Mouse (Mus musculus) lung, embryonic 15.5 days (tissue): ENCODE data around the gene Nudt8. TPM values are rescaled to one million over a fixed set of nuclear protein-coding genes. Genes with fewer than 3 reads are reported as not detected.
"Not testable (repeated sequence)": the region's sequence is repeated elsewhere in the genome, so short reads cannot be mapped to it uniquely, and the experiment has no call there.

Experiments
- ATAC-seq: fragments of 200-750 bp; cut with Nextera tagmentation; 2 replicates; pipeline ENCODE4 v1.8.0; 2017; ENCODE audit warnings: moderate number of reproducible peaks, borderline replicate concordance; ENCODE audit not compliant: low FRiP score, low TSS enrichment; ENCODE audit errors: extremely low read depth
- H3K27ac ChIP-seq: fragments of 300-500 bp; sonication (generic); 2 replicates; pipeline ENCODE4 v1.5.1; 2015; ENCODE audit warnings: moderate library complexity, mild to moderate bottlenecking, inconsistent platforms
- H3K27me3 ChIP-seq: fragments of 300-500 bp; sonication (generic); 2 replicates; pipeline ENCODE4 v1.6.1; 2015; ENCODE audit warnings: inconsistent platforms
- H3K36me3 ChIP-seq: fragments of 300-500 bp; sonication (generic); 2 replicates; pipeline ENCODE4 v1.6.1; 2015; ENCODE audit warnings: inconsistent platforms
- H3K4me1 ChIP-seq: fragments of 300-500 bp; sonication (generic); 2 replicates; pipeline ENCODE4 v1.6.1; 2015; ENCODE audit warnings: inconsistent platforms
- H3K4me2 ChIP-seq: fragments of 300-500 bp; sonication (generic); 2 replicates; pipeline ENCODE4 v1.6.1; 2015; ENCODE audit warnings: inconsistent platforms, mild to moderate bottlenecking, moderate library complexity
- H3K4me3 ChIP-seq: fragments of 300-500 bp; sonication (generic); 2 replicates; pipeline ENCODE4 v1.5.1; 2015; ENCODE audit warnings: mild to moderate bottlenecking, inconsistent platforms
- H3K9ac ChIP-seq: fragments of 300-500 bp; sonication (generic); 2 replicates; pipeline ENCODE4 v1.6.1; 2015; ENCODE audit warnings: inconsistent platforms
- H3K9me3 ChIP-seq: fragments of 300-500 bp; sonication (generic); 2 replicates; pipeline ENCODE4 v1.6.1; 2016; ENCODE audit warnings: inconsistent platforms
- WGBS: fragments of 180-500 bp; shearing (Covaris S2); methylation state at CpG from one replicate; pipeline ENCODE4 v1.1.7; 2015; 5-methylcytosine and 5-hydroxymethylcytosine counted together
- polyA plus RNA-seq: library from polyadenylated mRNA; unstranded; fragments of >200 nt; fragmentation: Nextera tagmentation; extraction: Ambion mirVana; gene quantifications from 2 replicates; pipeline ENCODE4 v1.2.1, GENCODE M21; 2015

Nudt8 gene
- polyA plus RNA-seq, 1 experiment from 2014 or later: 25.9 TPM

GRCm38 (mm10) chr19:4042124-4042523 is 41.7 kb downstream of the Nudt8 start:
- Histone ChIP-seq H3K4me3 (no peak overlapping the region), H3K9me3 (no peaks in the 10 kb centered on the region), H3K27ac (no peak overlapping the region), H3K27me3 (no peaks in the 10 kb centered on the region), H3K36me3 (no peaks in the 10 kb centered on the region), H3K4me2 (no peak overlapping the region), H3K9ac (no peak overlapping the region), H3K4me1 (peaks cover 10% of the 10 kb centered on the region)
- 62% methylated on average over 14 of the region's 14 CpGs for WGBS
- ATAC-seq: no peak

GRCm38 (mm10) chr19:4044109-4044508 is 43.7 kb downstream of the Nudt8 start:
- H3K36me3 ChIP-seq, H3K27me3 ChIP-seq, H3K4me3 ChIP-seq, H3K27ac ChIP-seq, H3K4me1 ChIP-seq, H3K4me2 ChIP-seq, H3K9ac ChIP-seq, H3K9me3 ChIP-seq, ATAC-seq: not testable (repeated sequence)
- 80% methylated on average over 5 of the region's 5 CpGs for WGBS

- Histone ChIP-seq H3K4me1 (peaks cover 10% of the 10 kb centered on the region), H3K36me3 (no peaks in the 10 kb centered on the region), H3K9me3 (no peaks in the 10 kb centered on the region), H3K27me3 (no peaks in the 10 kb centered on the region), H3K9ac (no peak within 1 kb of the TSS), H3K27ac (peak within 1 kb of the TSS; percentile 53), H3K4me2 (peak within 1 kb of the TSS; percentile 43), H3K4me3 (no peak within 1 kb of the TSS)
- WGBS: 23% methylated on average over 16 of the region's 16 CpGs
- peak; percentile 53; the same call in 1 of the 2 replicates for ATAC-seq
These were observed 45.8 kb downstream of the Nudt8 start, which contains the start of gene Gstp2 for GRCm38 (mm10) chr19:4045966-4046865. Gene Gstp2 (minus strand): TSS chr19:4046023.

- WGBS: 68% methylated on average over 8 of the region's 8 CpGs
These were observed 46.5 kb downstream of the Nudt8 start for GRCm38 (mm10) chr19:4046866-4047254.

GRCm38 (mm10) chr19:4047859-4048258 is 47.5 kb downstream of the Nudt8 start:
- H3K27me3 ChIP-seq: no peaks in the 10 kb centered on the region
- H3K4me2 ChIP-seq: no peak overlapping the region
- no peaks in the 10 kb centered on the region for H3K9me3 ChIP-seq
- 13% methylated on average over 4 of the region's 4 CpGs for WGBS
- ATAC-seq: no peak
- H3K36me3 ChIP-seq: no peaks in the 10 kb centered on the region
- peaks cover 10% of the 10 kb centered on the region for H3K4me1 ChIP-seq
- no peak overlapping the region for H3K27ac ChIP-seq
- no peak overlapping the region for H3K4me3 ChIP-seq
- no peak overlapping the region for H3K9ac ChIP-seq

More at GRCm38 (mm10) chr19:4046866-4047254, 46.5 kb downstream of the Nudt8 start:
- no peak overlapping the region for H3K9ac ChIP-seq
- no peak overlapping the region for H3K4me3 ChIP-seq
- H3K9me3 ChIP-seq: no peaks in the 10 kb centered on the region
- no peak for ATAC-seq
- no peaks in the 10 kb centered on the region for H3K36me3 ChIP-seq
- H3K27ac ChIP-seq: no peak overlapping the region
- no peak overlapping the region for H3K4me2 ChIP-seq
- no peaks in the 10 kb centered on the region for H3K27me3 ChIP-seq
- peaks cover 10% of the 10 kb centered on the region for H3K4me1 ChIP-seq

- not testable (repeated sequence) for H3K36me3 ChIP-seq, H3K27me3 ChIP-seq, ATAC-seq, H3K9ac ChIP-seq, H3K9me3 ChIP-seq, H3K27ac ChIP-seq, H3K4me3 ChIP-seq, H3K4me2 ChIP-seq, H3K4me1 ChIP-seq
- 73% methylated on average over 5 of the region's 5 CpGs for WGBS
These were observed 48.7 kb downstream of the Nudt8 start for GRCm38 (mm10) chr19:4049069-4049468.

GRCm38 (mm10) chr19:4051016-4051415 is 50.6 kb downstream of the Nudt8 start:
- Histone ChIP-seq H3K4me1 (peaks cover 4% of the 10 kb centered on the region), H3K9ac (no peak overlapping the region), H3K4me3 (no peak overlapping the region), H3K9me3 (no peaks in the 10 kb centered on the region), H3K36me3 (no peaks in the 10 kb centered on the region), H3K27ac (no peak overlapping the region), H3K4me2 (no peak overlapping the region), H3K27me3 (no peaks in the 10 kb centered on the region; the same call in 1 of the 2 replicates)
- WGBS: 92% methylated on average over 5 of the region's 5 CpGs
- ATAC-seq: no peak

Other genes with a start within 250 kb of the Nudt8 start
- 25.9 and 31.8 TPM in 2 replicates for gene Kmt5b, start 233.2 kb upstream of the Nudt8 start, polyA plus RNA-seq
- gene Chka, start 148.8 kb upstream of the Nudt8 start, polyA plus RNA-seq: 55.8 and 68.1 TPM in 2 replicates
- gene Tcirg1, start 93.4 kb upstream of the Nudt8 start, polyA plus RNA-seq: 46.6 and 53.1 TPM in 2 replicates
- 303 and 306 TPM in 2 replicates for gene Ndufs8, start 87.8 kb upstream of the Nudt8 start, polyA plus RNA-seq
- gene Aldh3b1, start 70.8 kb upstream of the Nudt8 start, polyA plus RNA-seq: 3.5 and 4.6 TPM in 2 replicates
- gene Unc93b1, start 65.4 kb upstream of the Nudt8 start, polyA plus RNA-seq: 18.4 and 22.3 TPM in 2 replicates
- gene Aldh3b3, start 41.9 kb upstream of the Nudt8 start, polyA plus RNA-seq: 0.11 and 0.13 TPM in 2 replicates
- gene Aldh3b2, start 28.3 kb upstream of the Nudt8 start, polyA plus RNA-seq: 1.3 and 1.5 TPM in 2 replicates
- gene Acy3, start 14.0 kb upstream of the Nudt8 start, polyA plus RNA-seq: 11.1 and 12.5 TPM in 2 replicates
- not detected in 2 replicates for gene Tbx10, start 7.8 kb upstream of the Nudt8 start, polyA plus RNA-seq
- gene Gm49405, start within 50 bp of the Nudt8 start, polyA plus RNA-seq: 2.3 and 2.4 TPM in 2 replicates
- gene Doc2g, start 2.7 kb downstream of the Nudt8 start, polyA plus RNA-seq: 3.6 and 4.9 TPM in 2 replicates
- gene Ndufv1, start 12.2 kb downstream of the Nudt8 start, polyA plus RNA-seq: 191 and 199 TPM in 2 replicates
- gene Gstp1, start 37.4 kb downstream of the Nudt8 start, polyA plus RNA-seq: 470 and 486 TPM in 2 replicates
- gene Gstp2, start 45.4 kb downstream of the Nudt8 start, polyA plus RNA-seq: 3.9 and 5.2 TPM in 2 replicates
- gene Gstp3, start 59.0 kb downstream of the Nudt8 start, polyA plus RNA-seq: 0.22 and 0.83 TPM in 2 replicates
- gene Cabp2, start 81.0 kb downstream of the Nudt8 start, polyA plus RNA-seq: not detected in 2 replicates
- 100 and 103 TPM in 2 replicates for gene Cdk2ap2, start 96.6 kb downstream of the Nudt8 start, polyA plus RNA-seq
- 12.5 and 13.8 TPM in 2 replicates for gene Pitpnm1, start 99.4 kb downstream of the Nudt8 start, polyA plus RNA-seq
- gene Aip, start 125.3 kb downstream of the Nudt8 start, polyA plus RNA-seq: 104 and 106 TPM in 2 replicates
- not detected in 2 replicates for gene Gpr152, start 139.2 kb downstream of the Nudt8 start, polyA plus RNA-seq
- 0.11 TPM in 1 of 2 replicates, not detected in the other for gene Cabp4, start 143.5 kb downstream of the Nudt8 start, polyA plus RNA-seq
- 157 and 168 TPM in 2 replicates for gene Coro1b, start 148.0 kb downstream of the Nudt8 start, polyA plus RNA-seq
- 3.4 and 13.5 TPM in 2 replicates for gene Ptprcap, start 153.0 kb downstream of the Nudt8 start, polyA plus RNA-seq
- gene Rps6kb2, start 162.8 kb downstream of the Nudt8 start, polyA plus RNA-seq: 45.0 and 49.4 TPM in 2 replicates
- gene Carns1, start 174.9 kb downstream of the Nudt8 start, polyA plus RNA-seq: 2.4 and 2.8 TPM in 2 replicates
- gene Tbc1d10c, start 190.7 kb downstream of the Nudt8 start, polyA plus RNA-seq: 2.5 and 6.7 TPM in 2 replicates
- 974 TPM in 2 replicates for gene Ppp1ca, start 191.5 kb downstream of the Nudt8 start, polyA plus RNA-seq
- gene Rad9a, start 201.1 kb downstream of the Nudt8 start, polyA plus RNA-seq: 32.5 and 34.7 TPM in 2 replicates
- gene Clcf1, start 213.7 kb downstream of the Nudt8 start, polyA plus RNA-seq: 4.7 and 5.5 TPM in 2 replicates
- not detected in 2 replicates for gene AC109138.7, start 213.8 kb downstream of the Nudt8 start, polyA plus RNA-seq
- gene Pold4, start 231.3 kb downstream of the Nudt8 start, polyA plus RNA-seq: 27.6 and 32.4 TPM in 2 replicates